Mouse (Mus musculus) testis, postnatal 14 days (tissue): ENCODE measurements around the gene Cypt3.

ENCODE experiments used
- DNase-seq: peaks from one replicate; pipeline ENCODE4 v3.0.0; 2021; ENCODE audit warnings: low spot score

Cypt3 gene

DNA sequence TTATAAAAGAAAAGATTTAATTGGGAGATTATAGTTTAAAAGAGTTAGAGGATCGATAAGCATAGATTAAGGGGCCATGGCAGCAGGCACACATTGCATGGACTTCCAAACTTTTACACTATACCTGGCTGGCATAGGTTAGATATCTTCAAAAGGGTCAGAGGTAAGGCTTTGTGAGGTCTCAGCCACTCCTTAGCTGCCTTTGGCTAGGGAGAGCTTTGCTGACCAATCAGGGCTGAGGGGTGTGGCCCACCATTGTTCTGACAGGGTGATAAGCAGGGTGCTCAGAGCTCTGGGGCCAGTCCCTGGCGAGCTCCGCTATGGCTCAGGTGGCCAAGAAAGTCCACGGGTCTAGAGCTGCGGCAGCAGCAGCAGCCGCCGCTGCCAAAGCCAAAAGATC, at the start of gene Cypt3:
Cypt3 (plus strand) TSS at position 301 of the 400 bp plus-strand sequence.
- peak; percentile 14 for DNase-seq

DNA sequence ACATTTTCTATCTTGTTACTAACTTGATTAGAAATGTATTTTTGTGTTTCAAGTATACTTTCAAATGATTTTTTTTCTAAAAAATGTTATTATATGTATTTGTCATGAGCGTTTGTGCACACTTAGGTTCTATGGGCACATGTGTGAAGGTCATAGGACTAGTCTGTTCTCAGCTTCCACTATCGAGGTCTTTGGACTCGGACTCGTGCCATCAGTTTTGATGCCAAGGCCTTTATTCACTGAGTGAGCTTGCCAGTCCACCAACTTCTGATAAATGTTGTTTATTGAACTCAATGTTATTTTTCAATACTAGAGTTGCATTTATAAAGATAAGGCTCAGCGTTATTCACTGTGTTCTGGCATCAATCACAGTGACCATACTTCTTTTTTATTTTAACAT, 42.9 kb upstream of the Cypt3 start:
- peak; percentile 5 for DNase-seq

DNA sequence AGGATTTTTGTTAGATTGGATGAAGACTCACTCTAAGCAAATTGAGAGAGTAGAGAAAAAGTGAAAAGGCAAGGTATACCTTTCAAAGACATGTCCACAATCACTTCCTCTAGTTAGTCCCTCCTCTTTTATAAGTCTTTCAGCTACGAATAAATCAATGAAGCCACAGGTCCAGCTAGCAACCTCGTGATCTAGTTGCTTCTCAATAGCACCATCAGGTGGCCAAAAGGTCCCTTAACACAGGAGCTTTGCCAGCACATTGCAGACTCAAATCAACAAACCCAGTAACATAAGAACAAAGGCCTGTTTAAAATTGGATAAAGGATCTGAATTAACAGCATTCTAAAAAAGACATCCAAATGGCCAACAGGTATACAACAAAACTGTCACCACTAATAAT, 30.0 kb upstream of the Cypt3 start:
- DNase-seq: no peak

DNA sequence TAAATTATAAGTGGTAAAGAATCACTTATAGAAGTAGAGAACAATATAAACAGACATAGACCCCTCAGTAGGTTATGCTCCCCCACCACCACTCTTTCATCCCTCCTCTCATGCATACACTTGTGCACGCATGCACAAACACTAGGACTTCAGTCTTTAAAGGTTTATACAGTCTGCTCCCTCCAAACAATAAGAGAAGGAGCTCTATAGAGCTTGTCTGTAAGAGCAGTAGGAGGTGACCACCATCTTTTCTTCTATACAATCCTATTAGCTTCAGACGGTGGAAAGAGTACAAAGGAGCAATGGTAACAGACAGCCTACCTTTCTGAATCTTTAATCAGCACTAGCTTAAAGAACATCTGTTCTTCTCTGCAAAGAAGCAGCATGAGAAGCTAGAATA, 1.8 kb upstream of the Cypt3 start:
- no peak for DNase-seq

DNA sequence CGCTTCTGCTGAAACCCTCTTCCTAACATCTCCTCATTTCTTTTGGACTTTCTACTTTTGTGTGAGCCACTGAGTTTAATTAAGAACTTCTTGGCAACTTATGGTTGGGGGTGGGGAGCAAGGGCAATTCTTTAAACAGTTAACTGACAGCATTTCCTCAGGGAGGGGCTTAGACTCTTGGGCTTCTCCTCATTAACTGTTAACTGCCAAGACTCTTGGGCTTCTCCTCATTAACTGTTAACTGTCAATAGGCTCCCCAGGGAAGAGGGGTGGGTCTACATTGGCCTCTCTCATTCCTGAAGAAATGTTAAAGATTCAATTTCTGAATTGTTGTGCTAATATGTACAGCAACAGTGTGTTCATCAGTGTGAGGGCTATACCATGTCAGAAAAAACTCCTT, 6.3 kb downstream of the Cypt3 start:
- no peak for DNase-seq

DNA sequence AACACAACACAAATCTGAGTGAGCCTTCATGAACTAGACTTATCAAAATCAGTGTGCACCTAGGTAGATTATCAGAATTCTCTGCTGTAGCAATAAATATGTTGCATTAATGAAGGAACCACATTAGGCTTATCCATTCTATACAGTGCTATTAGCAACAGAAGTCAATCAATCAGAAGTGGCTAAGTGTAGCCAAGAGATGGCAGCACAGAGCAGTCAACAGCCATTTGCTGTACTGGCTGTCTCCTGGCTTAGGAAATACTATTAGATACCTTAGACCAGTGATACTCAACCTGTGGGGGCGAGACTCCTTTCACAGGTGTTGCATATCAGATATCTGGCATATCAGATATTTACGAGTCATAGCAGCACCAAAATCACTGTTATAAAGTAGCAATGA, 41.2 kb downstream of the Cypt3 start:
- no peak for DNase-seq
